Mouse (Mus musculus) testis, adult 2 months (tissue): ENCODE measurements around the gene Herc2. TPM values are rescaled to one million over a fixed set of nuclear protein-coding genes. Genes with fewer than 3 reads are reported as not detected.

ENCODE experiments used
- H3K27ac ChIP-seq: fragments of 200-500 bp; 2 replicates; pipeline ENCODE4 v1.5.1; 2012; ENCODE audit warnings: low read depth, low read length; ENCODE audit not compliant: control insufficient read depth, insufficient read depth
- H3K27me3 ChIP-seq: fragments of 200-500 bp; 2 replicates; pipeline ENCODE4 v1.6.1; 2012; ENCODE audit warnings: mild to moderate bottlenecking, low read length, moderate library complexity; ENCODE audit not compliant: control insufficient read depth, insufficient read depth
- H3K36me3 ChIP-seq: fragments of 200-500 bp; 2 replicates; pipeline ENCODE4 v1.6.1; 2012; ENCODE audit warnings: mild to moderate bottlenecking, low read length; ENCODE audit not compliant: control insufficient read depth, insufficient read depth
- H3K4me1 ChIP-seq: fragments of 200-500 bp; 2 replicates; pipeline ENCODE4 v1.6.1; 2012; ENCODE audit warnings: low read length; ENCODE audit not compliant: control insufficient read depth, insufficient read depth
- H3K4me3 ChIP-seq: fragments of 200-500 bp; 2 replicates; pipeline ENCODE4 v1.5.1; 2012; ENCODE audit warnings: low read depth, mild to moderate bottlenecking, low read length, moderate library complexity, mixed read lengths; ENCODE audit not compliant: control insufficient read depth
- CTCF ChIP-seq: fragments of 200-500 bp; IDR thresholded peaks from 2 replicates; pipeline ENCODE4 v1.5.1; 2012; ENCODE audit warnings: low read depth, mild to moderate bottlenecking, inconsistent platforms, low read length, moderate library complexity; ENCODE audit not compliant: control insufficient read depth, insufficient read depth, insufficient replicate concordance
- POLR2A ChIP-seq: fragments of 200-500 bp; IDR thresholded peaks from 2 replicates; pipeline ENCODE4 v1.6.1; 2012; ENCODE audit warnings: low read depth, mild to moderate bottlenecking, inconsistent platforms, low read length, moderate library complexity; ENCODE audit not compliant: control insufficient read depth
- polyA plus RNA-seq: library from polyadenylated mRNA; depleted of rRNA; stranded (reverse); fragments of >200 nt; gene quantifications from 2 replicates; pipeline ENCODE4 v1.2.3, GENCODE M21; 2012

Herc2 gene
- polyA plus RNA-seq, 1 experiment = 25.6 TPM

GRCm38 (mm10) chr7:56201483-56202218, 151.7 kb downstream of the Herc2 start:
- H3K27ac ChIP-seq = no peak overlapping the region
- H3K4me1 ChIP-seq = no peaks in the 10 kb centered on the region
- H3K4me3 ChIP-seq = no peak overlapping the region
- TF ChIP-seq CTCF (no peak), POLR2A (no peak)
- H3K27me3 ChIP-seq = no peaks in the 10 kb centered on the region
- H3K36me3 ChIP-seq = peaks cover 7% of the 10 kb centered on the region

- peak overlapping the region; percentile 61; the same call in 1 of the 2 replicates for H3K4me3 ChIP-seq
- TF ChIP-seq CTCF (no peak), POLR2A (no peak)
Measured at GRCm38 (mm10) chr7:56202843-56203242, 152.8 kb downstream of the Herc2 start.

GRCm38 (mm10) chr7:56203286-56203685, 153.3 kb downstream of the Herc2 start:
- Histone ChIP-seq H3K4me1 (no peaks in the 10 kb centered on the region), H3K27me3 (no peaks in the 10 kb centered on the region), H3K4me3 (peak overlapping the region; percentile 61), H3K27ac (no peak overlapping the region), H3K36me3 (peaks cover 5% of the 10 kb centered on the region)
- TF ChIP-seq CTCF (no peak), POLR2A (no peak)

More at GRCm38 (mm10) chr7:56202843-56203242, 152.8 kb downstream of the Herc2 start:
- Histone ChIP-seq H3K27me3 (no peaks in the 10 kb centered on the region), H3K36me3 (peaks cover 7% of the 10 kb centered on the region), H3K27ac (no peak overlapping the region), H3K4me1 (no peaks in the 10 kb centered on the region)

- TF ChIP-seq POLR2A (no peak), CTCF (no peak)
- Histone ChIP-seq H3K27me3 (no peaks in the 10 kb centered on the region), H3K4me1 (no peaks in the 10 kb centered on the region), H3K27ac (no peak overlapping the region), H3K36me3 (peaks cover 5% of the 10 kb centered on the region), H3K4me3 (no peak overlapping the region)
Measured at GRCm38 (mm10) chr7:56204877-56205276, 154.9 kb downstream of the Herc2 start.

GRCm38 (mm10) chr7:56220811-56221210, 170.8 kb downstream of the Herc2 start:
- H3K27ac ChIP-seq = no peak overlapping the region
- peaks cover 4% of the 10 kb centered on the region for H3K36me3 ChIP-seq
- no peaks in the 10 kb centered on the region for H3K4me1 ChIP-seq
- H3K27me3 ChIP-seq = no peaks in the 10 kb centered on the region
- no peak overlapping the region for H3K4me3 ChIP-seq
- TF ChIP-seq CTCF = no peak
- no peak for TF ChIP-seq POLR2A

- H3K27ac ChIP-seq = no peak overlapping the region
- H3K4me1 ChIP-seq = no peaks in the 10 kb centered on the region
- no peaks in the 10 kb centered on the region for H3K27me3 ChIP-seq
- no peak overlapping the region for H3K4me3 ChIP-seq
- TF ChIP-seq CTCF = no peak
- peaks cover under 1% of the 10 kb centered on the region; the same call in 1 of the 2 replicates for H3K36me3 ChIP-seq
Measured at GRCm38 (mm10) chr7:56235794-56236423, 185.9 kb downstream of the Herc2 start.

GRCm38 (mm10) chr7:56236617-56237016, 186.6 kb downstream of the Herc2 start:
- H3K4me1 ChIP-seq = no peaks in the 10 kb centered on the region
- H3K27me3 ChIP-seq = no peaks in the 10 kb centered on the region
- no peak overlapping the region for H3K27ac ChIP-seq
- H3K4me3 ChIP-seq = no peak overlapping the region
- no peak for TF ChIP-seq CTCF
- H3K36me3 ChIP-seq = no peaks in the 10 kb centered on the region
